8 mouse cellular contexts compared by ENCODE assay signal in genomic region chr6:128838342-128839265, GRCm38 (mm10). TPM values are rescaled to one million over a fixed set of nuclear protein-coding genes. Genes with fewer than 3 reads are reported as not detected.
DNase-seq lines count a peak whose midpoint lies in the region; ATAC-seq and TF ChIP-seq lines count a peak whose summit lies in the region.

No protein-coding gene starts in this region.

- no peak for TF ChIP-seq POLR2A in cerebellum, adult 2 months (IDR thresholded peaks at IDR 0.05; ENCODE audit: borderline replicate concordance, insufficient read depth, low read length)

- H3K9me3 ChIP-seq in forebrain, postnatal 0 days (ENCODE audit: low read length), result no peaks in the 10 kb centered on the region
- H3K9me3 ChIP-seq in lung, embryonic 15.5 days, result no peaks in the 10 kb centered on the region

- peak overlapping the region; percentile 51 for H3K4me2 ChIP-seq in forebrain, postnatal 0 days (ENCODE audit: low read depth)
- peak overlapping the region; percentile 71 for H3K4me2 ChIP-seq in lung, embryonic 15.5 days

- ATAC-seq in forebrain, postnatal 0 days, result peak; percentile 54
- peak; percentile 70 for ATAC-seq in lung, embryonic 15.5 days (ENCODE audit: borderline replicate concordance, extremely low read depth, low FRiP score, low TSS enrichment)

- no peaks in the 10 kb centered on the region for H3K27me3 ChIP-seq in cerebellum, adult 2 months (ENCODE audit: control insufficient read depth, insufficient read depth, low read length)
- no peaks in the 10 kb centered on the region for H3K27me3 ChIP-seq in forebrain, postnatal 0 days (ENCODE audit: insufficient read depth, low read length)
- H3K27me3 ChIP-seq in lung, embryonic 15.5 days, result no peaks in the 10 kb centered on the region

- H3K4me3 ChIP-seq in cerebellum, adult 2 months (replicated peaks; ENCODE audit: insufficient read depth, low read depth, low read length), result peak overlapping the region; percentile 85
- peak overlapping the region; percentile 91 for H3K4me3 ChIP-seq in forebrain, postnatal 0 days (ENCODE audit: low read depth, low read length)
- peak overlapping the region; percentile 69 for H3K4me3 ChIP-seq in lung, embryonic 15.5 days

- no peaks in the 10 kb centered on the region for H3K36me3 ChIP-seq in forebrain, postnatal 0 days (ENCODE audit: insufficient read depth)
- no peaks in the 10 kb centered on the region for H3K36me3 ChIP-seq in lung, embryonic 15.5 days

- H3K4me1 ChIP-seq in cerebellum, adult 2 months (ENCODE audit: control insufficient read depth, insufficient read depth, low read length), result peaks cover 3% of the 10 kb centered on the region; the same call in 1 of the 2 replicates
- H3K4me1 ChIP-seq in forebrain, postnatal 0 days (ENCODE audit: insufficient read depth), result 0 out of 2 replicates have a peak, but pooled peaks cover 5% of the 10 kb centered on the region
- H3K4me1 ChIP-seq in lung, embryonic 15.5 days, result peaks cover 16% of the 10 kb centered on the region

- no peak for TF ChIP-seq CTCF in cerebellum, adult 2 months (IDR thresholded peaks at IDR 0.05; ENCODE audit: borderline replicate concordance, insufficient read depth, low read depth, low read length)
- no peak for TF ChIP-seq CTCF in forebrain, postnatal 0 days (IDR thresholded peaks at IDR 0.05; ENCODE audit: low read depth)

- H3K9ac ChIP-seq in forebrain, postnatal 0 days, result peak overlapping the region; percentile 93
- H3K9ac ChIP-seq in lung, embryonic 15.5 days, result peak overlapping the region; percentile 76

- H3K27ac ChIP-seq in cerebellum, adult 2 months (ENCODE audit: insufficient read depth, low read length), result peak overlapping the region; percentile 57
- H3K27ac ChIP-seq in forebrain, postnatal 0 days (ENCODE audit: low read depth, low read length), result peak overlapping the region; percentile 96
- peak overlapping the region; percentile 98 for H3K27ac ChIP-seq in lung, embryonic 15.5 days

- under 1% methylated on average over 49 of the region's 49 CpGs for WGBS in cerebellum, adult 2 months
- 1% methylated on average over 49 of the region's 49 CpGs for WGBS in forebrain, postnatal 0 days
- WGBS in lung, embryonic 15.5 days, result under 1% methylated on average over 49 of the region's 49 CpGs

- peak; percentile 82 for DNase-seq in MN1 (ENCODE audit: low spot score)
- peak; percentile 83 to 88 for DNase-seq in cerebellum, adult 2 months
- DNase-seq in forebrain, postnatal 0 days, result peak; percentile 95
- DNase-seq in heart, postnatal 4 days, result peak; percentile 92
- peak; percentile 87 for DNase-seq in layer of hippocampus, adult 9-10 months (ENCODE audit: low spot score)
- peak; percentile 85 for DNase-seq in ovary, postnatal 10 days (ENCODE audit: low spot score)
- DNase-seq in thymus, postnatal 0 days (ENCODE audit: low spot score), result peak; percentile 92

RNA-seq across cellular contexts. Expression of gene Klrb1b, which starts 12.5 kb away (rescaled TPM):
- polyA plus RNA-seq in cerebellum, adult 2 months (2012; rRNA removed), result not detected in 2 replicates
- total RNA-seq in forebrain, postnatal 0 days (2014; rRNA removed), result not detected in 2 replicates
- not detected in 2 replicates for polyA plus RNA-seq in forebrain, postnatal 0 days (2015; fragmentation: Nextera tagmentation; extraction: Ambion mirVana)
- not detected for total RNA-seq in heart, postnatal 4 days (2021)
- polyA plus RNA-seq in lung, embryonic 15.5 days (2015; fragmentation: Nextera tagmentation; extraction: Ambion mirVana), result 0.16 and 0.18 TPM in 2 replicates
- polyA plus RNA-seq in thymus, postnatal 0 days (2015; fragmentation: Nextera tagmentation; extraction: Ambion mirVana), result 0.92 and 1.1 TPM in 2 replicates

RNA-seq across cellular contexts. Expression of gene Gm44511, which starts 12.5 kb away (rescaled TPM):
- not detected in 2 replicates for polyA plus RNA-seq in cerebellum, adult 2 months (2012; rRNA removed)
- total RNA-seq in forebrain, postnatal 0 days (2014; rRNA removed), result not detected in 2 replicates
- polyA plus RNA-seq in forebrain, postnatal 0 days (2015; fragmentation: Nextera tagmentation; extraction: Ambion mirVana), result not detected in 2 replicates
- not detected for total RNA-seq in heart, postnatal 4 days (2021)
- polyA plus RNA-seq in lung, embryonic 15.5 days (2015; fragmentation: Nextera tagmentation; extraction: Ambion mirVana), result not detected in 2 replicates
- 0.58 and 0.96 TPM in 2 replicates for polyA plus RNA-seq in thymus, postnatal 0 days (2015; fragmentation: Nextera tagmentation; extraction: Ambion mirVana)

RNA-seq across cellular contexts. Expression of gene Clec2i, which starts 48.8 kb away (rescaled TPM):
- 0.06 TPM in 1 of 2 replicates, not detected in the other for polyA plus RNA-seq in cerebellum, adult 2 months (2012; rRNA removed)
- total RNA-seq in forebrain, postnatal 0 days (2014; rRNA removed), result not detected in 2 replicates
- 0.11 TPM in 1 of 2 replicates, not detected in the other for polyA plus RNA-seq in forebrain, postnatal 0 days (2015; fragmentation: Nextera tagmentation; extraction: Ambion mirVana)
- not detected for total RNA-seq in heart, postnatal 4 days (2021)
- 0.24 and 0.32 TPM in 2 replicates for polyA plus RNA-seq in lung, embryonic 15.5 days (2015; fragmentation: Nextera tagmentation; extraction: Ambion mirVana)
- 12.3 and 14.2 TPM in 2 replicates for polyA plus RNA-seq in thymus, postnatal 0 days (2015; fragmentation: Nextera tagmentation; extraction: Ambion mirVana)

RNA-seq across cellular contexts. Expression of gene Klrb1c, which starts 49.6 kb away (rescaled TPM):
- 0.08 TPM in 1 of 2 replicates, not detected in the other for polyA plus RNA-seq in cerebellum, adult 2 months (2012; rRNA removed)
- 0.08 and 0.24 TPM in 2 replicates for total RNA-seq in forebrain, postnatal 0 days (2014; rRNA removed)
- 0.24 TPM in 1 of 2 replicates, not detected in the other for polyA plus RNA-seq in forebrain, postnatal 0 days (2015; fragmentation: Nextera tagmentation; extraction: Ambion mirVana)
- not detected for total RNA-seq in heart, postnatal 4 days (2021)
- polyA plus RNA-seq in lung, embryonic 15.5 days (2015; fragmentation: Nextera tagmentation; extraction: Ambion mirVana), result 0.15 and 0.16 TPM in 2 replicates
- polyA plus RNA-seq in thymus, postnatal 0 days (2015; fragmentation: Nextera tagmentation; extraction: Ambion mirVana), result 1.5 and 1.6 TPM in 2 replicates

RNA-seq across cellular contexts. Expression of gene BC035044, which starts 52.3 kb away (rescaled TPM):
- 0.30 and 0.79 TPM in 2 replicates for polyA plus RNA-seq in cerebellum, adult 2 months (2012; rRNA removed)
- total RNA-seq in forebrain, postnatal 0 days (2014; rRNA removed), result 0.38 and 0.54 TPM in 2 replicates
- 0.36 and 0.41 TPM in 2 replicates for polyA plus RNA-seq in forebrain, postnatal 0 days (2015; fragmentation: Nextera tagmentation; extraction: Ambion mirVana)
- total RNA-seq in heart, postnatal 4 days (2021), result under 1 TPM in 1 of 2 experiments, not detected in 1; 0.21 TPM
- polyA plus RNA-seq in lung, embryonic 15.5 days (2015; fragmentation: Nextera tagmentation; extraction: Ambion mirVana), result 0.83 and 1.4 TPM in 2 replicates
- 48.3 and 50.0 TPM in 2 replicates for polyA plus RNA-seq in thymus, postnatal 0 days (2015; fragmentation: Nextera tagmentation; extraction: Ambion mirVana)

Comparison
In these comparisons a context has a peak if more than half of its experiments do, and no peak if none do; other contexts are left out.
1. Peak in every context shown above with its lines: DNase-seq, ATAC-seq, H3K4me3 ChIP-seq and H3K27ac ChIP-seq.
2. RNA of gene Clec2i, which starts 48.8 kb away (polyA plus RNA-seq): 12.3 to 14.2 TPM in thymus, postnatal 0 days; 0.24 to 0.32 TPM in lung, embryonic 15.5 days, 0.11 TPM in forebrain, postnatal 0 days and 0.06 TPM in cerebellum, adult 2 months; every median in the first group is over 10 times any median in the second.